Mouse (Mus musculus): ENCODE data around the gene Pbx3. TPM values are rescaled to one million over a fixed set of nuclear protein-coding genes. Genes with fewer than 3 reads are reported as not detected.

Pbx3 gene
- polyA plus RNA-seq, 1 experiment from 2014 or later = 19.6 TPM

DNA sequence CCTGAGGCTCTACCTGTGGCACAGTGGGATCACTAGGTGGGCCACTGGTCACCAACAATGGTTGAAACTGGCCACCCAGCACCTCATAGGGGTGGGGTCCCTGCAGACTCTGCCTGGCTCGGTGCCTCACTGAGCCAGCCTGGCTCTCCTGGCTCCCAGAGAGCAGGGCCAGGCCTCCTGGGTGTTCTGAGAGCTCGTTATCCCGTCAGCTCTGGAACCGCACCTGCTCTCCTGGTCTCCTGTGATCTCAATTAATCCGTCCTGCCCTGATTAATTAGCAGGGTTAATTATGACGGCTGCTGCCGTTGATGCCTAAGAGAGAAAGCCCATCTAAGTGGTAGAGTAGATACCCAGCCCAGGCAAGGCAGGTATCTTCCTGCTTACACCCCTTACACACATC, 237.6 kb downstream of the Pbx3 start:
- no peak overlapping the region for H3K27ac ChIP-seq (ENCODE audit: low read depth, low read length)
- H3K9ac ChIP-seq (ENCODE audit: low read depth, low read length) = no peak overlapping the region
- H3K4me2 ChIP-seq = no peak overlapping the region
- WGBS = 80% methylated on average over 7 of the region's 7 CpGs
- DNase-seq (ENCODE audit: low spot score) = no peak
- H3K27me3 ChIP-seq (replicated peaks; ENCODE audit: control insufficient read depth, insufficient read depth, low read length) = no peaks in the 10 kb centered on the region
- ATAC-seq (replicated peaks; ENCODE audit: low FRiP score) = no peak
- no peaks in the 10 kb centered on the region for H3K9me3 ChIP-seq (ENCODE audit: control insufficient read depth, low read length)
- H3K4me1 ChIP-seq (replicated peaks; ENCODE audit: control insufficient read depth, insufficient read depth, low read length) = no peaks in the 10 kb centered on the region
- H3K36me3 ChIP-seq (ENCODE audit: control insufficient read depth, insufficient read depth, low read length) = no peaks in the 10 kb centered on the region
- H3K4me3 ChIP-seq (ENCODE audit: low read depth, low read length) = no peak overlapping the region

DNA sequence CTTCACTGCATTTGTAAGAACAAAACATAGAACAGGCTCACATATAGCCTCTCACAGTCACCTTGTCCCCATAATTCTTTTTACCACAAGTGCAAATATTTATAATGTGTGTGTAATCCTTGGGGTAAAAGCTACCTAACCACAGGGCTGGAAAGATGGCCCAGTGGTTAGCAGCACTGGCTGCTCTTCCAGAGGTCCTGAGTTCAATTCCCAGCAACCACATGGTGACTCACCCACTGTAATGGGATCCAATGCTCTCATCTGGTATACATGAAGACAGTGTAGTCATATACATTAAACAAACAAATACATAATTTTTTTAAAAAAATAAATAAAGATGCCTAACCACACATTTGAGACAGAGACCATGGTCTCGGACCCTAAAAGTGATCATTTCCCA, 240.2 kb downstream of the Pbx3 start:
- Histone ChIP-seq H3K27me3 (replicated peaks; ENCODE audit: control insufficient read depth, insufficient read depth, low read length) (no peaks in the 10 kb centered on the region), H3K9ac (ENCODE audit: low read depth, low read length) (no peak overlapping the region), H3K27ac (ENCODE audit: low read depth, low read length) (no peak overlapping the region), H3K4me3 (ENCODE audit: low read depth, low read length) (no peak overlapping the region), H3K36me3 (ENCODE audit: control insufficient read depth, insufficient read depth, low read length) (no peaks in the 10 kb centered on the region), H3K4me2 (no peak overlapping the region), H3K9me3 (ENCODE audit: control insufficient read depth, low read length) (no peaks in the 10 kb centered on the region), H3K4me1 (replicated peaks; ENCODE audit: control insufficient read depth, insufficient read depth, low read length) (no peaks in the 10 kb centered on the region)
- DNase-seq (ENCODE audit: low spot score) (no peak), ATAC-seq (replicated peaks; ENCODE audit: low FRiP score) (no peak)
- WGBS = 70% methylated on average over 1 of the region's 1 CpGs

DNA sequence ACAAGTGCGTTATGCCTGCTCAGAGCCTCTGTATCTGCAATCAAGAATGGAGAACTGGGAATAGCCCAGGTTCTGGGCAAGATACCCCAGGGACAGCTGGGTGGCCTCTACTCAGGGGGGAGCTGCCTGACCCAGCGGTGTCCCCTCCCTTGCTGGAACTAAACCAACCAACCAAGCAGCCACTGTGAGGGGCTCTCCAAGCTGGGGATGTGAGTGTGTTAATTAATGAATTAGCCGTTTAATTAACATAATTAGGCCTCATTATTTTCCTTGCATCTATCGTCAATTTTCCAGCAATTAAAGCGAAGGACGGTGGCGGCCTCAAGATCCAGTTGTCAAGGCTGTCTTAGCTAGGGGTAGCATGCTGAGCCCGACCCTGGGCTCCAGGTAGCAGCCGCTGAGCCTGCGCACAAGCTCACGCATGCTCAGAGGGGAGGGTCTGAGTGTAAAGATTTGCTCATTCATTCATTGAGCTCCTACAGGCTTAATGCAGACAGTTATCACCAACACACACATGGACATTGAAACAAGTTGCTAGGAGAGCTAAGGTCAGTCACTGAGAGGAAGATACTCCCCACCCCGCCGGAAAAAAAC, 243.2 kb downstream of the Pbx3 start:
- DNase-seq (ENCODE audit: low spot score) = no peak
- H3K9ac ChIP-seq (ENCODE audit: low read depth, low read length) = no peak overlapping the region
- H3K4me3 ChIP-seq (ENCODE audit: low read depth, low read length) = no peak overlapping the region
- H3K36me3 ChIP-seq (ENCODE audit: control insufficient read depth, insufficient read depth, low read length) = no peaks in the 10 kb centered on the region
- no peak overlapping the region for H3K27ac ChIP-seq (ENCODE audit: low read depth, low read length)
- no peaks in the 10 kb centered on the region for H3K27me3 ChIP-seq (replicated peaks; ENCODE audit: control insufficient read depth, insufficient read depth, low read length)
- ATAC-seq (replicated peaks; ENCODE audit: low FRiP score) = no peak
- 63% methylated on average over 13 of the region's 13 CpGs for WGBS
- no peaks in the 10 kb centered on the region for H3K9me3 ChIP-seq (ENCODE audit: control insufficient read depth, low read length)
- H3K4me1 ChIP-seq (replicated peaks; ENCODE audit: control insufficient read depth, insufficient read depth, low read length) = no peaks in the 10 kb centered on the region
- H3K4me2 ChIP-seq = no peak overlapping the region

DNA sequence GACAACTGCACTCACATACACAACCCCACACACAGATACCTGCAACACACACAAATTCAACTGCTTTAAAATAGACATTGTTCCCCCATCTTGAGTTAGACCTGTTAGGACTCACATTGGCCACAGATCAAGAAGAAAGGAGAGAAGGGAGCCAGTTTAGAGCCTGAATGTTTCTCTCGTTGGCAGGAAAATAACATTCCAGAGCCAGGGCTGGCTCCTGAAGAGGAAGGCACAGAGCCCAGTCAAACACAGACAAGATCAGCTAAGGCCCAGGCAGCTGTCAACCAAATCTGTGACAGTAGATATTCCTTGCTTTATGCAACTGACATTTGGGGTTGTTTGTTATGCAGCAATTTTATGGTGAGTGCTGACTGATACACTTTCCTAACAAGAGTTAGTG, 245.1 kb downstream of the Pbx3 start:
- Histone ChIP-seq H3K4me1 (replicated peaks; ENCODE audit: control insufficient read depth, insufficient read depth, low read length) (no peaks in the 10 kb centered on the region), H3K9ac (ENCODE audit: low read depth, low read length) (no peak overlapping the region), H3K36me3 (ENCODE audit: control insufficient read depth, insufficient read depth, low read length) (no peaks in the 10 kb centered on the region), H3K27ac (ENCODE audit: low read depth, low read length) (no peak overlapping the region), H3K4me2 (no peak overlapping the region), H3K9me3 (ENCODE audit: control insufficient read depth, low read length) (no peaks in the 10 kb centered on the region), H3K4me3 (ENCODE audit: low read depth, low read length) (no peak overlapping the region), H3K27me3 (replicated peaks; ENCODE audit: control insufficient read depth, insufficient read depth, low read length) (no peaks in the 10 kb centered on the region; the same call in 1 of the 2 replicates)
- 81% methylated on average over 1 of the region's 1 CpGs for WGBS
- DNase-seq (ENCODE audit: low spot score) = no peak
- ATAC-seq (replicated peaks; ENCODE audit: low FRiP score) = no peak

DNA sequence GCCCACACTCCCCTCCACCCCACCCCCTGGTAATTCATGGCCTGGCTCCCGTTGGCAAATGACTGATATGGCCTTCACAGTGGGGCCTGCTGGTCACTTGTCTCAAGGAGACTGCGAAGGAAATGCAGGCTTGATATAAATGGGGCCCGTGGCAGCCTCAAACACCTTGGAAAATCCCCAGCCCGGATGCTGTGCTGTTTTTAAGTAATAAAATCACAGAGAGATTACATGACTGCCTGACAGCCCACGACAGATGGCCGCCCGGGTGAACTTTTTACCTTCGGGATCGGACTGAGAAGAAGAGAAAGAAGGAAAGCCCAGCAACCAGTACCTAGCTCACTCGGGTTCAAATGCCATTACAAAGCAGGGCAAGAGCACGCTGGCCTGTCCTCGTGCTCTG, 249.0 kb downstream of the Pbx3 start:
- Histone ChIP-seq H3K36me3 (ENCODE audit: control insufficient read depth, insufficient read depth, low read length) (no peaks in the 10 kb centered on the region), H3K9me3 (ENCODE audit: control insufficient read depth, low read length) (no peaks in the 10 kb centered on the region), H3K4me2 (no peak overlapping the region), H3K9ac (ENCODE audit: low read depth, low read length) (no peak overlapping the region), H3K4me1 (replicated peaks; ENCODE audit: control insufficient read depth, insufficient read depth, low read length) (no peaks in the 10 kb centered on the region), H3K27ac (ENCODE audit: low read depth, low read length) (no peak overlapping the region), H3K4me3 (ENCODE audit: low read depth, low read length) (no peak overlapping the region), H3K27me3 (replicated peaks; ENCODE audit: control insufficient read depth, insufficient read depth, low read length) (no peaks in the 10 kb centered on the region; the same call in 1 of the 2 replicates)
- ATAC-seq (replicated peaks; ENCODE audit: low FRiP score) (no peak), DNase-seq (ENCODE audit: low spot score) (no peak)
- 60% methylated on average over 12 of the region's 12 CpGs for WGBS

Other genes with a start within 250 kb of the Pbx3 start
- 62.4 and 70.0 TPM in 2 replicates for gene Mapkap1, start 33.6 kb upstream of the Pbx3 start, polyA plus RNA-seq (2014; fragmentation: Nextera tagmentation; extraction: Ambion mirVana)

All from liver, embryonic 11.5 days (tissue).